Mouse (Mus musculus): ENCODE measurements around the gene Rbm7.

DNA sequence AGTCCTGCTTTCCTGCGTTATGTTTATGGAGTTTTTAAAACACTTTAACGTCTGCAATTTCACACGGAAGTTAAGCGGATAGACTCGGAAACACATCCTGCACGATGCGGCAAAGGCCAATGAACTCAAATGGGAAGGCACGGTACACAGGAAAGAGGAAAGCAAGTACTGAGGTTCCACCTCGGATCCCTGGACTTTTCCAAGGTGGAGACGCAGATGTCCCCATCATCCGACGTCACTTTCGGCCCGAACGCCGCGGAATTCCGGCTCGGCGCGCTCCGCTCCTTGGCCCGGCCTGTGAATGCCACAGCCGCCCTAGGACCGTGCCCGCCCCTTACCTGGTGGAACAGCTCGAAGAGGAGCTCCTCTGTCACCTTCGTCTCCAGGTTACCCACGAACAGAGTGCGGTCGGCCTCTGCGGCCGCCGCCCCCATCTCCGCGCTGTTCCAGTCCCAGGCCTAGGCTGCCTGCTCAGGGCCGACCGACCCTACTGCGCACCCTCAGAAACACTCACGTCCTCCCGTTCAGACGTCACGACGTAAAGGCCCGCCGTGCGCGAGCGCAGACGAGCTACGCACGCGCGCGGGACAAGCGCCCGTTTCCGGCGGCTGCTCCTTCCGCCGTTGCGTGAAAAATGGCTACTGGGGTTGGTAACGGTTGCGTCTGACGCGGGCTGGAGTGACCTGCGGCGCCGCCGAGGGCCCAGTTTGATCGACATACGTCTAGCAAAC, at the start of gene Rbm7, which contains the start of gene Gm5617:
- TF ChIP-seq CTCF (IDR thresholded peaks at IDR 0.05; ENCODE audit: low read depth) (no peak), EP300 (IDR thresholded peaks at IDR 0.05; ENCODE audit: low read depth) (no peak)

Measured in liver, embryonic 14.5 days (tissue).